Mouse (Mus musculus) kidney, adult 2 months (tissue): Measurements from ENCODE around the gene Tbc1d12. TPM values are rescaled to one million over a fixed set of nuclear protein-coding genes. Genes with fewer than 3 reads are reported as not detected.
A peak's percentile ranks its signal among the peaks of the same experiment; 100 is the strongest.

ENCODE experiments used
- DNase-seq: peaks from one replicate; pipeline ENCODE4 v3.0.0; 2021
- H3K27ac ChIP-seq: fragments of 200-500 bp; 2 replicates; pipeline ENCODE4 v1.5.1; 2012; ENCODE audit warnings: low read depth, low read length, control low read depth, inconsistent platforms; ENCODE audit not compliant: insufficient read depth
- H3K27me3 ChIP-seq: fragments of 200-500 bp; replicated peaks from 2 replicates; pipeline ENCODE4 v1.6.1; 2012; ENCODE audit warnings: mild to moderate bottlenecking, moderate library complexity, low read length, inconsistent platforms; ENCODE audit not compliant: control insufficient read depth, insufficient read depth
- H3K36me3 ChIP-seq: fragments of 200-500 bp; 2 replicates; pipeline ENCODE4 v1.6.1; 2012; ENCODE audit warnings: mild to moderate bottlenecking, moderate library complexity, low read length, inconsistent platforms; ENCODE audit not compliant: control insufficient read depth, insufficient read depth
- H3K4me1 ChIP-seq: fragments of 200-500 bp; 2 replicates; pipeline ENCODE4 v1.6.1; 2011; ENCODE audit warnings: low read length; ENCODE audit not compliant: control insufficient read depth, insufficient read depth
- H3K4me3 ChIP-seq: fragments of 200-500 bp; 2 replicates; pipeline ENCODE4 v1.5.1; 2011; ENCODE audit warnings: mild to moderate bottlenecking, low read depth, low read length, control low read depth; ENCODE audit not compliant: insufficient read depth
- CTCF ChIP-seq: fragments of 200-500 bp; conservative IDR thresholded peaks from 2 replicates; pipeline ENCODE4 v1.5.1; 2011; ENCODE audit warnings: low read depth, mild to moderate bottlenecking, control low read depth, low read length, moderate library complexity, mixed read lengths; ENCODE audit not compliant: insufficient read depth, insufficient read length
- POLR2A ChIP-seq: fragments of 200-500 bp; IDR thresholded peaks from one replicate; pipeline ENCODE4 v1.6.1; 2011; ENCODE audit warnings: low read depth, low read length, control low read depth
- WGBS: fragments of 180-500 bp; shearing (Covaris S2); methylation state at CpG from one replicate; pipeline ENCODE4 v1.1.7; 2018; 5-methylcytosine and 5-hydroxymethylcytosine counted together
- polyA plus RNA-seq: library from polyadenylated mRNA; depleted of rRNA; stranded (reverse); fragments of >200 nt; gene quantifications from 2 replicates; pipeline ENCODE4 v1.2.3, GENCODE M21; 2012

Gene Tbc1d12
- polyA plus RNA-seq, 1 experiment = 2.6 TPM

GRCm38 (mm10) chr19:38913786-38914185, 77.4 kb downstream of the Tbc1d12 start:
- DNase-seq = no peak
- H3K27ac ChIP-seq = no peak overlapping the region
- no peak overlapping the region for H3K4me3 ChIP-seq
- no peaks in the 10 kb centered on the region for H3K27me3 ChIP-seq
- WGBS = 91% methylated on average over 9 of the region's 9 CpGs
- TF ChIP-seq CTCF (no peak), POLR2A (no peak)
- H3K36me3 ChIP-seq = no peaks in the 10 kb centered on the region
- H3K4me1 ChIP-seq = no peaks in the 10 kb centered on the region

GRCm38 (mm10) chr19:38914926-38915325, 78.5 kb downstream of the Tbc1d12 start:
- Histone ChIP-seq H3K4me1 (no peaks in the 10 kb centered on the region), H3K27ac (no peak overlapping the region), H3K4me3 (no peak overlapping the region), H3K36me3 (no peaks in the 10 kb centered on the region), H3K27me3 (no peaks in the 10 kb centered on the region)
- WGBS = 92% methylated on average over 15 of the region's 15 CpGs
- TF ChIP-seq POLR2A (no peak), CTCF (no peak)
- DNase-seq = no peak

DNA sequence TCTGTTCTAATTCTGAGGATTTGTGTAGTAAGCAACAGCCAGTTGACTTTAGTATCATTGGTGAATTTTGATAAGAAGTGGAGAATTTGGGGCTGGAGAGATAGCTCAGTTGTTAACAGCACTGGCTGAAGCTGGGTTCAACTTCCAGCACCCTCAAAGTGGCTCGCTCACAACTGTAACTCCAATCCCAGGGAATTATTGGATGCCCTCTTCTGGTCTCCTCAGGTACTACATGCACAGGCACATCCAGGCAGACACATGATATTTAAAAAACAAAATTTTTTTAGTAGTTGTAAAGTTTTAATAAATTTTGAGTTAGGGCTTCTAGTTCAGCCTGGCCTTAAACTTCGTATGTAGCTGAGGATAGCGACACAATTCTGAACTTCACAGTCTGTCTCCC, 79.3 kb downstream of the Tbc1d12 start:
- peak; percentile 50 for DNase-seq
- no peaks in the 10 kb centered on the region for H3K36me3 ChIP-seq
- no peaks in the 10 kb centered on the region for H3K27me3 ChIP-seq
- no peak overlapping the region for H3K4me3 ChIP-seq
- no peaks in the 10 kb centered on the region for H3K4me1 ChIP-seq
- WGBS = 49% methylated on average over 3 of the region's 3 CpGs
- TF ChIP-seq CTCF = peak; percentile 52
- TF ChIP-seq POLR2A = no peak
- no peak overlapping the region for H3K27ac ChIP-seq

DNA sequence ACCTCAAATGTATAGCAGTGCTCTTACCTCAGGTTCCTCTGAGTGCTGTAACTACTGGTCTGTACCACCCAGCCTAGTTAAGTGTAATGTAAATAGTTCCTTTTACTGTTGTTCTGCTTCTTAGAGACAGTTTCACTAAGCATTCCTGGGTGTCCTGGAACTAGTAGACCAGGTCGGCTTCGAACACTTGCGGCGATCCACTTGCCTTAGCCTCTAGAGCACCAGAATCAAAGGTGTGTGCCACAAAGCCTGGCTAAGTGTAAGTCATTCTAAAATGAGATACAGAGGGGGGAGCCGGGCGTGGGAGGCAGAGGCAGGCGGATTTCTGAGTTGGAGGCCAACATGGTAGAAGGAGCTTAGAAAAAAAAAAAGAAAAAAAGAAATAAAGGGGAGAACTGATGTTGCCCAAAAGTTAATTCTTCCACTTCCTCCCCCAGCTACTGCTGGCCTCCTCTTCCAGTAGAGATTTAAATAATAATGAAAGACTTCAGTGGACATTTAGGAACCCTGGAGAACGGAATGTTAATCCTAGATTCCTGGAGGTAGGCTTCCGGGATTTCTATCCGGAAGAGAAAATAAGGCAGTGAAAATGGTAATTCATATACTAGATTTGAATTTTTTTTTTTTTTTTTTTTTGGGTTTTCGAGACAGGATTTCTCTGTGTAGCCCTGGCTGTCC, 92.2 kb downstream of the Tbc1d12 start:
- no peak for DNase-seq
- Histone ChIP-seq H3K4me1 (no peaks in the 10 kb centered on the region), H3K4me3 (no peak overlapping the region), H3K27ac (no peak overlapping the region), H3K27me3 (peaks cover 2% of the 10 kb centered on the region; the same call in 1 of the 2 replicates), H3K36me3 (no peaks in the 10 kb centered on the region)
- TF ChIP-seq CTCF = no peak
- no peak for TF ChIP-seq POLR2A
- 91% methylated on average over 11 of the region's 11 CpGs for WGBS

- TF ChIP-seq CTCF (no peak), POLR2A (no peak)
- 67% methylated on average over 13 of the region's 13 CpGs for WGBS
- H3K27me3 ChIP-seq = peaks cover 2% of the 10 kb centered on the region; the same call in 1 of the 2 replicates
- H3K36me3 ChIP-seq = no peaks in the 10 kb centered on the region
- peak overlapping the region; percentile 93; the same call in 1 of the 2 replicates for H3K4me3 ChIP-seq
- H3K4me1 ChIP-seq = no peaks in the 10 kb centered on the region
- no peak overlapping the region for H3K27ac ChIP-seq
- DNase-seq = no peak
Measured at GRCm38 (mm10) chr19:38929471-38930251, 93.3 kb downstream of the Tbc1d12 start.

DNA sequence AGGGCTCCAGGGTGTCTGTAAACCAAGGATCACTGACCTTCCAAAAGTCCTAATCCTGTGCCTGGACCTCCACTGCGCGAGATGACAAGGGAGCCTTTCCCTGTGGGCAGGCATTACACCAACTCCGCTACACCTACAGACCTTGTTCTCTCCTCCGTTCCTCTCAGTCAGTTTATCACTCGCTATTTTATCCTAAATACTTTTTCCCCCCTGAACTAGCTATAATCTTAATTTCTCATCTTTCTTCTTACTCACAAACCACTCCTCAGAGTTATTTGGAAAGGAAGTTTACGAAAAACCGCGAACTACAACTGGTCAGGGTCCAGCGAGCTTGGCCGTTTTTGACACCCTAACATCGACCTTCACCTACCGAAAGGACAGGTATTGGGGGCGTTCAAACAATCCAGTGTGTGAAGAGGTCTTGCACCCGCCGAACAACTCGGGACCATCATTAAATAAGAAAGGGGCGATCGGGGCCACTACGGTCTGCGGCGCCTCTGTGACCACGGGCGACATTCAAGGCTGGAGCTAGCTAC, 93.9 kb downstream of the Tbc1d12 start:
- H3K36me3 ChIP-seq = no peaks in the 10 kb centered on the region
- H3K4me3 ChIP-seq = peak overlapping the region; percentile 93
- TF ChIP-seq POLR2A (no peak), CTCF (no peak)
- 2% methylated on average over 23 of the region's 23 CpGs for WGBS
- peaks cover 2% of the 10 kb centered on the region; the same call in 1 of the 2 replicates for H3K27me3 ChIP-seq
- no peaks in the 10 kb centered on the region for H3K4me1 ChIP-seq
- no peak for DNase-seq
- no peak overlapping the region for H3K27ac ChIP-seq

DNA sequence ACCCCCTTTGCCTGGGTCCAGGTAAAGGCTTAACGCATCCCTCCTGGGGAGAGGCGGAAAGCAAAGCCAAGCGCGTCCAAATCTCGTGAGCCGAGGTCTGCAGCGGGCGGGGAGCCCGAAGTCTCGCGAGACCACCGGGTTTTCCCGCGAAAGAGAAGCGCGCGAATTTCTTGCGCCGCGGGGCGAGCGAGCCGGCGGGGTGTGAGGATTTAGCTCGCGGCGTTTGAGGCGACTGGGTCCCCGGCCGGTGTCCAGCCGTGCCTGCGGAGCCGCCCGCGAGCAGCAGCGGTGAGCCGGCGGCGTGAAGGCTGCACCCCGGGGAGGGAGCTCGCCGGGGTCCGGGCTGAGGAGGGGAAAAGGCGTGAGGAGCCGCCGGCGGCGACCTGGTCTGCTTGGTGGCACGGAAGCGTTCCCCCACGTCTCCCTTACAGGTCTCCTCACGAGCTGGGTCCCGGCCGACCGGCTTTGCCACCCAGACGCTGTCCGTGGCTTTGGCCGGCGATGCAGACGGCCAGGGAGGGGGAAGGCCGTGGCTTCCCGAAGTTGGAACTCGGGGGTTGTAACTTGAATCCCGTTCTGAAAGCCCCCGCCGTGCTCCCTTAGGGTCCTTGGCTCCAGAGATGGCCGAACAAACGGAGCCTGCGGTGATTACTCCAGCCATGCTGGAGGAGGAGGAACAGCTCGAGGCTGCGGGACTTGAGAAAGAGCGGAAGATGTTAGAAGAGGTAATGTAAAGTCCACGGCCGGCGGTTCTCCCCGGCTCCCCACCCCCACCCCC, 94.6 kb downstream of the Tbc1d12 start, which contains the start of gene Hells:
Gene Hells, plus strand, starts transcription at position 128 of the 778 bp plus-strand sequence.
- TF ChIP-seq CTCF = no peak
- no peak for TF ChIP-seq POLR2A
- H3K36me3 ChIP-seq = no peaks in the 10 kb centered on the region
- H3K4me1 ChIP-seq = no peaks in the 10 kb centered on the region
- peaks cover 2% of the 10 kb centered on the region; the same call in 1 of the 2 replicates for H3K27me3 ChIP-seq
- H3K27ac ChIP-seq = no peak within 1 kb of the TSS
- H3K4me3 ChIP-seq = peak within 1 kb of the TSS; percentile 93
- DNase-seq = peak; percentile 83
- WGBS = under 1% methylated on average over 76 of the region's 76 CpGs
